Mouse (Mus musculus) left cerebral cortex, adult 9 months (tissue): ENCODE measurements at regions not wholly inside any gene's neighbourhood (a gene's known extent, or its start where the extent isn't known, plus 50 kb on each side); places are given as distances from the start of the nearest gene placed in this dataset.

ENCODE experiments used
- DNase-seq, 2 experiments: peaks; one replicate each; pipeline ENCODE4 v3.0.0; 2022; ENCODE audit warnings: low spot score in 2 of 2

- DNase-seq = no peak
Measured at GRCm38 (mm10) chr14:33856992-33857391, 66.4 kb upstream of the Gdf10 start.

- DNase-seq = no peak
Measured at GRCm38 (mm10) chr14:33864796-33865195, 58.6 kb upstream of the Gdf10 start.

GRCm38 (mm10) chr14:33865746-33866145, 57.6 kb upstream of the Gdf10 start:
- no peak for DNase-seq

GRCm38 (mm10) chr14:33867674-33868073, 55.7 kb upstream of the Gdf10 start:
- no peak for DNase-seq
